Mouse (Mus musculus) lung, embryonic 16.5 days (tissue): ENCODE measurements at regions not wholly inside any gene's neighbourhood (a gene's known extent, or its start where the extent isn't known, plus 50 kb on each side); places are given as distances from the start of the nearest gene placed in this dataset.

Experiments used
- ATAC-seq: fragments of 200-750 bp; cut with Nextera tagmentation; 2 replicates; pipeline ENCODE4 v1.8.0; 2017; ENCODE audit warnings: low read depth, mild to moderate bottlenecking, moderate library complexity
- H3K27ac ChIP-seq: fragments of 300-500 bp; sonication (generic); 2 replicates; pipeline ENCODE4 v1.5.1; 2014; ENCODE audit warnings: mild to moderate bottlenecking, control low read depth, low read length
- H3K27me3 ChIP-seq: fragments of 300-500 bp; sonication (generic); 2 replicates; pipeline ENCODE4 v1.6.1; 2014; ENCODE audit warnings: low read depth, low read length, mixed read lengths; ENCODE audit not compliant: control insufficient read depth, insufficient read depth
- H3K36me3 ChIP-seq: fragments of 300-500 bp; sonication (generic); 2 replicates; pipeline ENCODE4 v1.6.1; 2014; ENCODE audit warnings: low read length; ENCODE audit not compliant: control insufficient read depth, insufficient read depth
- H3K4me1 ChIP-seq: fragments of 300-500 bp; sonication (generic); replicated peaks from 2 replicates; pipeline ENCODE4 v1.6.1; 2014; ENCODE audit warnings: low read length, mixed read lengths; ENCODE audit not compliant: control insufficient read depth, insufficient read depth
- H3K4me2 ChIP-seq: fragments of 300-500 bp; sonication (generic); 2 replicates; pipeline ENCODE4 v1.6.1; 2014; ENCODE audit warnings: low read depth, low read length, control low read depth
- H3K4me3 ChIP-seq: fragments of 300-500 bp; sonication (generic); 2 replicates; pipeline ENCODE4 v1.5.1; 2014; ENCODE audit warnings: mild to moderate bottlenecking, low read length, control low read depth
- H3K9ac ChIP-seq: fragments of 300-500 bp; sonication (generic); 2 replicates; pipeline ENCODE4 v1.6.1; 2014; ENCODE audit warnings: low read length, control low read depth
- H3K9me3 ChIP-seq: fragments of 300-500 bp; sonication (generic); 2 replicates; pipeline ENCODE4 v1.6.1; 2016; ENCODE audit warnings: low read length; ENCODE audit not compliant: control insufficient read depth
- WGBS: fragments of 180-500 bp; shearing (Covaris S2); extraction: QIAGEN DNeasy Blood & Tissue Kit; methylation state at CpG from one replicate; pipeline ENCODE4 v1.1.7; 2014; 5-methylcytosine and 5-hydroxymethylcytosine counted together

- Histone ChIP-seq H3K4me1 (peaks cover 5% of the 10 kb centered on the region; the same call in 1 of the 2 replicates), H3K36me3 (no peaks in the 10 kb centered on the region), H3K4me3 (no peak overlapping the region), H3K4me2 (no peak overlapping the region), H3K27ac (no peak overlapping the region), H3K27me3 (no peaks in the 10 kb centered on the region), H3K9me3 (peaks cover 3% of the 10 kb centered on the region; the same call in 1 of the 2 replicates), H3K9ac (no peak overlapping the region)
- peak; percentile 74 for ATAC-seq
- 71% methylated on average over 11 of the region's 11 CpGs for WGBS
Measured at GRCm38 (mm10) chr2:170652128-170652527, 50.3 kb upstream of the 4930470P17Rik start.
